Mouse (Mus musculus) retina, postnatal 1 day (tissue): ENCODE results near the gene Amigo3.

Source experiments
- DNase-seq: peaks from one replicate; pipeline ENCODE4 v3.0.0-alpha.2; 2012

The Amigo3 gene

GRCm38 (mm10) chr9:108053665-108054225 lies 786 bp downstream of the Amigo3 start:
- no peak for DNase-seq

GRCm38 (mm10) chr9:108054331-108055040 lies 1.5 kb downstream of the Amigo3 start:
- no peak for DNase-seq

GRCm38 (mm10) chr9:108055061-108055460 lies 2.1 kb downstream of the Amigo3 start:
- DNase-seq, result no peak

- no peak for DNase-seq
These were observed 2.8 kb downstream of the Amigo3 start for GRCm38 (mm10) chr9:108055661-108056237.

- no peak for DNase-seq
These were observed 3.7 kb downstream of the Amigo3 start for GRCm38 (mm10) chr9:108056361-108057261.

GRCm38 (mm10) chr9:108057262-108057562 lies 4.3 kb downstream of the Amigo3 start:
- no peak for DNase-seq

- no peak for DNase-seq
These were observed 5.3 kb downstream of the Amigo3 start for GRCm38 (mm10) chr9:108058291-108058690.

GRCm38 (mm10) chr9:108062142-108062541 lies 9.2 kb downstream of the Amigo3 start:
- DNase-seq, result no peak

GRCm38 (mm10) chr9:108063361-108063760 lies 10.4 kb downstream of the Amigo3 start:
- no peak for DNase-seq

- DNase-seq, result peak; percentile 77
These were observed 12.6 kb downstream of the Amigo3 start for GRCm38 (mm10) chr9:108065491-108066011.

GRCm38 (mm10) chr9:108067199-108067598 lies 14.2 kb downstream of the Amigo3 start:
- no peak for DNase-seq

GRCm38 (mm10) chr9:108067900-108068299 lies 14.9 kb downstream of the Amigo3 start:
- peak; percentile 90 for DNase-seq

GRCm38 (mm10) chr9:108069007-108069406 lies 16.0 kb downstream of the Amigo3 start:
- DNase-seq, result no peak

GRCm38 (mm10) chr9:108069529-108069928 lies 16.6 kb downstream of the Amigo3 start:
- no peak for DNase-seq

- DNase-seq, result no peak
These were observed 18.8 kb downstream of the Amigo3 start for GRCm38 (mm10) chr9:108071801-108072200.

- no peak for DNase-seq
These were observed 19.5 kb downstream of the Amigo3 start for GRCm38 (mm10) chr9:108072481-108072924.

- DNase-seq, result no peak
These were observed 20.4 kb downstream of the Amigo3 start for GRCm38 (mm10) chr9:108073141-108073930.

GRCm38 (mm10) chr9:108080168-108080567 lies 27.2 kb downstream of the Amigo3 start, which contains the start of gene Mst1:
Gene Mst1 (plus strand): TSS chr9:108080436.
- DNase-seq, result no peak

GRCm38 (mm10) chr9:108082549-108082948 lies 29.6 kb downstream of the Amigo3 start:
- no peak for DNase-seq

GRCm38 (mm10) chr9:108082988-108083431 lies 30.1 kb downstream of the Amigo3 start, which contains the start of gene Rnf123:
Gene Rnf123 (minus strand): TSS chr9:108083346.
- no peak for DNase-seq

- no peak for DNase-seq
These were observed 30.6 kb downstream of the Amigo3 start for GRCm38 (mm10) chr9:108083561-108083960.

- DNase-seq, result no peak
These were observed 32.3 kb downstream of the Amigo3 start for GRCm38 (mm10) chr9:108085261-108085660.
